Mouse (Mus musculus) gastrocnemius, postnatal 4 days (tissue): ENCODE measurements around the gene Add3. TPM values are rescaled to one million over a fixed set of nuclear protein-coding genes. Genes with fewer than 3 reads are reported as not detected.
"Not testable (repeated sequence)": the region's sequence is repeated elsewhere in the genome, so short reads cannot be mapped to it uniquely, and the experiment has no call there.

ENCODE experiments used
- DNase-seq, 2 experiments: peaks; one replicate each; pipeline ENCODE4 v3.0.0; 2021 to 2022; ENCODE audit warnings: low spot score in 2 of 2, mixed read lengths in 2 of 2
- total RNA-seq, 2 experiments: library from RNA; stranded (reverse); gene quantifications; 2 replicates each; pipeline ENCODE4 v1.2.3; 2021

Gene Add3
- total RNA-seq, 2 experiments from 2014 or later, result 76.6 to 85.1 TPM

- no peak for DNase-seq
Measured at GRCm38 (mm10) chr19:53190232-53190631, 50.0 kb downstream of the Add3 start.

DNA sequence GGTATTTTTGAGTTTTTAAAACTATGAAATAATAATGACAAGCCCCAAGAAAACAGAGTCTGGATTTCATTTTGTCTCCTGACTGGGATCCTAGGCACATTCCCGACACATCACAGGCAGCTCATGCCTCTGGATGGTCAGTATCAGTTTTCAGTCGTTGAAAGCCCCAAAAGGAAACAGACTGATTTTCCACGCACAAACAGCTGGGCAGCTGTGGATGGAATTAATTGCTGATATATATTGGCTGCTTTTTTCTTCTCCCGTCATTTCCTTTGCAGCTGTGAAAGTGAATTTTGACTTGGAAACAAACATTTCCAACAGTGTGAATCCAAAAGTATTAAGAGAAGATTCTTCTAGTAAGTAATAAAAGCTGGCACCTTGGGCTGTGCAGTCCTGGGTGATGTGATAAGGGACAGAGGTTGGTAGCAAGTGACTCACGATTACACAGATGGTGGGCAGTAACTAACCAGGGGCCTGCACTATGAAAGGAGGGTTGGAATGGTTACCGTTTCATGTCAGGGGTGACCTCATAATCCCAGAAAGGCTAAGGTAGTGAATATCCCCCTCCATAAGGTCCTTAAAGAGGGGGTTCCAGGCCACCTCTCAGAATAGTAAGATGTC, 51.7 kb downstream of the Add3 start:
- no peak for DNase-seq

- no peak for DNase-seq
Measured at GRCm38 (mm10) chr19:53193190-53193589, 52.9 kb downstream of the Add3 start.

DNA sequence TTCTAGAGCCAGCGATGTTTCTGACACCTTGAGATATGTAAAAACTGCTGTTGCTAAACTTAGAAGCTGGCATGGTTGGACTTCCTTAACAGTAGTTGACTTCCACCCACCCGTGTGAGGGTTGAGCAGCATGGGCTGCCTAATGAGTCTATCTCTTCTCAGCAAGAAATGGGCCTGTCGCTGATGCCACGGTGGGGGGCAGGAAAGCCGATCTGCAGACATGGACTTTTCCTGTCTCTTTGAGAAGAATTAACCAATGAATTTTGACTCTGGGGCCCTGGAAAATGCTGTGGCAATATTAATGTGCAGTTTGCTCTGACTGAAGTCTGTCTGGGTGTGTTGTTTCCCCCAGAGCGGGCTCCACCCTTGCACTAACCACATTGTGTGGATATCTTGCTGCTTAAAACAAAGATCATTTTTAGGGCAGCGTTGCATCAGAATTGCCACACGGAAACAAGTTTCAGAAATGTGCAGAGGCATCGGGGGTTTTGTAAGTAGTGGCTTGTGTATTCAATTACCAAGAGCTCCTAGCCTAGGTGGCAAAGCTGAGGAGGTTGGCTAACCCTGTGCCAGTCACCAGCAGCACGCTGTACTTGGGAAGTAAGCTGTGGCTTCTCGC, 53.8 kb downstream of the Add3 start:
- DNase-seq, result no peak

DNA sequence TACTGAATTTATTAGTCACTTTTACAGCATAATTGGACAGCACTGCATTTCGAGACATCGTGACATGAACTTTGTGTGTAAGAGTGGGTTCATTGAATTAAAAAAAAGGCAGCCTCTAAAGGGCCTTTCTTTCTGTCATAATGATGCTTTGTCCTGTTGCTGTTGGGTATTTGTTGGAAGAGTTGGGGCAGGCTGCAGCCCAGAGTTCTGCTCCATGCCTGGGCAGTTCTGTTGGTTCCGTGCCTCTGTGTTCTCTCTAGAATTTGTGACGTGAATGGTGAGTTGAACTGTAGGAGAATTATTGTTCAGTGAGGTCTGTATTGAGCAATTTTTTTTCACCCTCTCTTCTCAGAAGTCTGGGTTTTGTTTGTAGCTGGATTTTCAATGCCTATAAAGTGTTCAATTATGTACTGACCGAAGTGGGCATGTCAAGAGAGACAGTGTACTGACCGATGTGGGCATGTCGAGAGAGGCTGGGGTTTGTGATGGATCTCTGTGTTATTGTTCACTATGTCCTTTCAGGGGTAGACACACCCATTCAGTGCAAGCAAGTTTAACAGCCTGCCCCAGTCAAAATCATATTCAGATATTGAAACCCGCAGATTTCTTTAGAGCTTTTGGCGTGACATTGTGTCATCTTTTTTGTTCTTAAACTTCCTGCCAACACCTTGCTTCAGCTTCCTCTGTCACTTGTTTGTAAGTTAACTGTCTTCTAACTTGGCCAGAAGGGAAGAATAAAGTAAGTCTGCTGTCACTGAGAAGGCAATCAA, 54.7 kb downstream of the Add3 start:
- DNase-seq, result no peak

- DNase-seq, result no peak
Measured at GRCm38 (mm10) chr19:53196961-53197360, 56.7 kb downstream of the Add3 start.

DNA sequence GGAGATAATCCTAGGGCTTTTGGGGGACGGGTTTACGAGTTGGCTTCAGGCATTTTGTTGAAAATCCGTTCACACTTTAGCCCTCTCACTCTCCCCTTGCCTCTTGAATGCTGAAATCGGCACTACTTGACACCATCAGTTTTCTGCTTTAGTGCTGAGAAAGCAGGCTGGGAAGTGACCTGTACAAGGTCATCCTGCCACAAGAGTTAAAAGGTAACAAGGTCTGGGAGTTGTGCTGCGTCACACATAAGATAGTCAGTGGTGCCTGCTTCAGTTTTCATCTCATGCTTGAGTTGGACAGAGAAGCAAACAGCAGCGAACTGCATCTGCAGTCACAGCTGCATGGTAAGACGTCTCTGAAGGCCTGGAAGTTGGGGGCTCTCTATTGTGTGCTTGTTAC, 57.5 kb downstream of the Add3 start:
- no peak for DNase-seq

DNA sequence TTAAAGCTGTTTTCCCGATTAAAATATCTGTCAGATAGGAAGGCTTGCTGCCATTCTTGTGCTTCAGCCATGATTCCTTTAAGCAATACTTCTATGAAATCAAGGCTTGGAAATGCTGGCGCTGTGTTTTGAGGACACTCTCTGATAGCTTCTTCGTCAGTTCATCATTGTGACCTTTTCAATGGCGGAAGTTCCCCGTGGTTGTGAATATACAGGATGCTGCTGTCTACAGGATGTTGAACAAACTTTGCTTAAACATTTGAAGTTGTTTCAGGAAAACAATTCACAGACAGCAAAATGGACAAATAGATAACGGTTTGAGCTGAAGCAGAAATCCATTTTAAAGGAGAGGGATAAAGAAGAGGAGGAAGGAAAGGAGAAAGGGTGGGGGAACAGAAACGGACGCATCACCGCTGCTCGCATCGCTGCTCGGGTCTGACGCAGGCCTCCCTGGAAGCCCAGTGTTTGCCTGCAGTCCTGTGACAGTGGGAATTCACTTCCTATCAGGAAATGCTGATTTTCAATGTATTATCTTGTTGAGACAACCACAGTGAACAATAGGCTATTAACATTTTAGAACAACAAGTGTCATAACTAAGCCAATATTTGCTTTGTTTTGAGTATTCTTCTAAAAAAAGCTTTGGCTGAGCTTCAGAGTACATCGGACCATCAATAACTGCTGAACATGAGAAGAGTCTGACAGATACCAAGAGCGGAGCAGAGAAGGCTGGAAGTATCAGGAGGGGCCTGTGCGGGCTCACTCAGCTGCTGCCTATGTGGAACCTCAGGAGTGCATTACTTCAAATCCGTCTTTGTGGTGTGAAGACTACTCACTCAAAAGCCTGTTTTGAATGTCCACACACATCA, 58.7 kb downstream of the Add3 start:
- no peak for DNase-seq

GRCm38 (mm10) chr19:53199711-53200110, 59.5 kb downstream of the Add3 start:
- no peak for DNase-seq

- DNase-seq, result no peak
Measured at GRCm38 (mm10) chr19:53202116-53202515, 61.9 kb downstream of the Add3 start.

- no peak for DNase-seq
Measured at GRCm38 (mm10) chr19:53206986-53207385, 66.7 kb downstream of the Add3 start.

GRCm38 (mm10) chr19:53208830-53209229, 68.6 kb downstream of the Add3 start:
- no peak for DNase-seq

DNA sequence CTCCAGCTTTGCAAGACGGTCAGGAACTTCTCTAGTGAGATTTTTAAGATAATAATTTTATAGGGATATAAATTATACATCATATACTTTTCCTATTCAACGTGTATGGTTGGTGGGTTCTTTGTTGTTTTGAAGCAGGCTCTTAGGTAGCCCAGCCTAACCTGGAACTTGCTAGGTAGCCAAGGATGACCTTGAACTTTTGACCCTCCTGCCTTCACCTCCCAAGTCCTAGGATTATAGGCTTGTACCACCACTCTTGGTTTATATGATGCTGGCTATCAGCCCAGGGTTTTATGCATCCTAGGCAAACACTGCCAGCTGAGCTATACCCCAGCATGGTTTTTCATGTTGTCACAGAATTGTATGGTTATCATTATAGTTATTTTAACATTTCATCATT, 70.0 kb downstream of the Add3 start:
- DNase-seq, result no peak

DNA sequence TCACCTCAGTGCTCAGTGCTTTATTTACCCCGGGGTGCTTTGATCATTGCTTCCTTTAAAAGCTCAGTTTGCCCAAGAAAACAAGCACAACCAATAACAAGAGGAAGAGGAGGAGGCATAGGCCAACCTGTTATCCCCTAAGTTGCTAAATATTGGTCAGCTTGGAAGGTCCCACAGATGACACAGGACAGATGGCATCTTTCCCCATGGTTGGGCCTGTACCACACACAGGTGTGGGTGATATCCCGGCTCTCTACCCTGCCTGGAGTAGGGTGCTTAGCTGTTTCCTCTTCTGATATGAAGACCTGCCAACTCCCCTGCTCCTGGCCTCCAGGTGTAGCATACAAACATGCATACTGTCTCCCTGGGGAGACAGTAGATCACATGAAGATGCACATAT, 75.1 kb downstream of the Add3 start:
- DNase-seq, result no peak

- no peak for DNase-seq
Measured at GRCm38 (mm10) chr19:53216761-53217538, 76.7 kb downstream of the Add3 start.

DNA sequence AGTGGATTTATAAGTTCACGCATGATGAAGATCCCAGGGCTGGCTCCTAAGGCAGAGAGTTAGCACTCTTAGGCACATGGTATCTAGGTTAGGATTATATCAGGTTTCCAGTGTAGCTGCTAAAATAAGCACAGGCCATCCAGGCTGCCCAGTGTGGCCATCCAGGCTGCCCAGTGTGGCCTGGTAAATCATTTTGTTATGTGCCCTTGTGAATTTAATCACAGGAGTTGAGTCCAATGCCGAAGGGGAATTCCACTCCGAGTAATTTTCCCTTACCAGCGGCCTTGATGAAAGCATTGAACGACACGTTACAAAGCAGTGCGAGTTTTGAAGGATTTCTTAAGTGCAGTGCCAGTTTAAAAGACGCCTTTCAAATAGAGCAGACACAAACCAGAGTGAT, 77.6 kb downstream of the Add3 start:
- no peak for DNase-seq

- no peak for DNase-seq
Measured at GRCm38 (mm10) chr19:53219305-53219704, 79.1 kb downstream of the Add3 start.

DNA sequence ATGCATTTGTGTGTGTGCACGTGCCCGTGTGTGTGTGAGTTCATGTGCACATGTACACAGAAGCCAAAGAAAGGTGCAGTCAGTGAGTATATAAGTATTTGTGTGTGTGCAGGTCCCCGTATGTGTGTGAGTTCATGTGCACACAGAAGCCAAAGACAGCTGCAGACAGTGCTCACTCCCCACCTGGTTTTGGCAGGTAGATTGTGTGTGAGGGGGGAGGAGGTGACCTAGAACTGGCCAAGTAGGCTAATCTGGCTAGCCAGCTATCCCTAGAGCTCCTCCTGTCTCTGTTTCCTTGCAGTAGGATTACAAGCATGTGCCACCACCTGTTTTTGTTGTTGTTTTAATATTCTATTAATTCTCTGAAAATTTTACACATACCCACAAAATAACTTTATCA, 80.9 kb downstream of the Add3 start:
- no peak for DNase-seq

- not testable (repeated sequence) for DNase-seq
Measured at GRCm38 (mm10) chr19:53225249-53226070, 85.2 kb downstream of the Add3 start.

- DNase-seq, result no peak
Measured at GRCm38 (mm10) chr19:53226651-53227050, 86.4 kb downstream of the Add3 start.
